Mouse (Mus musculus): Measurements from ENCODE around the gene BC030867.
"Not testable (repeated sequence)": the region's sequence is repeated elsewhere in the genome, so short reads cannot be mapped to it uniquely, and the experiment has no call there.

Gene BC030867

GRCm38 (mm10) chr11:102249351-102250090 is 839 bp downstream of the BC030867 start:
- DNase-seq (ENCODE audit: low spot score in 2 of 2), result no peak

DNA sequence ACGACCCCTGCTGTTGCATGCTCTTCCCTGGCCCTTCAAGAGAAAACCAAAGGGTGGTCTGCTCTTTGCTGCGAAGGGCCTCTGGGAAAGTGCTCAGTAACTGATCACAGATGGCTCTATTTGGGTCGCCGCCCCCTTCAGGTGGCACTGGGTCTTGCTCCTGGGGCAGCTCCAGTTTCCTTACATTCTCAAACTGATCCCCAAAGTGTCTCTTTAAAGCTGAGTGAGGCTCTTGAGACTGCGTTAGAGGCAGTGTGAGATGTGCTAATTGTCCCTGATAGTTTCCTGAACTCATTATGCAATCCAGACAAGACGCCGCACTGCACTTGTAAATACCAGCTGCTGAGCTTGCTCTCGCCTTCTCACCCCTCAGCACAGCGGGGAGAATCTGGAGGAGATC is 8.8 kb downstream of the BC030867 start:
- DNase-seq (ENCODE audit: low spot score in 2 of 2), result peak in 1 of 2 experiments; percentile 8

- no peak for DNase-seq (ENCODE audit: low spot score in 2 of 2)
Observed at GRCm38 (mm10) chr11:102258095-102258494, 9.4 kb downstream of the BC030867 start.

DNA sequence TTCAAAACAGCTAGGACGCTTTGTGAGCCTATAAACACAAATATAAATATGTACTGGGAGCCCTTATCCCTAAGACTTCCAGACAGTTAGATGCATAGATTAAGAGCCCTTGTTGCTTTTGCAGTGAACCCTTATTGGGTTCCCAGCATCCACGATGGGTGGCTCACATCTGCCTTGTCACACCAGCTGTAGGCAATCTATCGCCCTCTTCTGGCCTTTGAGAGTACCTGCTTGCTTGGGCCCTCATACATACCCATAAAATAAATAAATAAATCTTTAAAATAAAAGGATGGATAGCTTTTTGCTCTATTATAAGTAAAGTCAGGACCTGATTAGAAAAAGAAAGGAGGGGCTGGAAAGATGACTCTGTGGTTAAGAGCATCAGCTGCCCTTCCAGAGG is 9.8 kb downstream of the BC030867 start:
- DNase-seq (ENCODE audit: low spot score in 2 of 2), result no peak

GRCm38 (mm10) chr11:102263211-102263610 is 14.5 kb downstream of the BC030867 start:
- DNase-seq (ENCODE audit: low spot score in 2 of 2), result no peak

GRCm38 (mm10) chr11:102265816-102266215 is 17.1 kb downstream of the BC030867 start:
- no peak for DNase-seq (ENCODE audit: low spot score in 2 of 2)

- DNase-seq (ENCODE audit: low spot score in 2 of 2), result no peak
Observed at GRCm38 (mm10) chr11:102266631-102267355, 18.1 kb downstream of the BC030867 start.

- peak; percentile 67 to 70 for DNase-seq (ENCODE audit: low spot score in 2 of 2)
Observed at GRCm38 (mm10) chr11:102267480-102267879, 18.8 kb downstream of the BC030867 start.

- no peak for DNase-seq (ENCODE audit: low spot score in 2 of 2)
Observed at GRCm38 (mm10) chr11:102268520-102269244, 20.0 kb downstream of the BC030867 start, which contains the start of gene Asb16. Gene Asb16, plus strand, starts transcription at chr11:102268743.

- DNase-seq (ENCODE audit: low spot score in 2 of 2), result peak in 1 of 2 experiments; percentile 25
Observed at GRCm38 (mm10) chr11:102276411-102276915, 27.8 kb downstream of the BC030867 start.

DNA sequence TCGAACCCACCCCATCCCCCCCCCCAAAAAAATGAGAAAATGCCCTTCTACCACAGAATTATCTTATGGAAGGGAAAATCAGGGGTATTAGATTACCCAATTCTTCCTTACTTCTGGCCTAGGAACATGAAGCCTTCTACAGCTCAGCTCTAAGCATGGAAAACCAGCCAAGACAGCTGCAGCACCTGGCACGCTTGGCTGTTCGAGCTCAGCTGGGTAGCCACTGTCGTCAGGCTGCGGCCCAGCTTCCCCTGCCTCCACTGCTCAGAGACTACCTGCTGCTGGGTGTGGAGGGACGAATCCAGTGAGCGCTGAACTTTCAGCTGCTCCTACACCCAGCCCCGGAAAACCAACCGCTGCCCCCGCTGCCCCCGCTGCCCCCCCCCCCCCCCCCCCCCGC is 29.1 kb downstream of the BC030867 start:
- no peak for DNase-seq (ENCODE audit: low spot score in 2 of 2)

DNA sequence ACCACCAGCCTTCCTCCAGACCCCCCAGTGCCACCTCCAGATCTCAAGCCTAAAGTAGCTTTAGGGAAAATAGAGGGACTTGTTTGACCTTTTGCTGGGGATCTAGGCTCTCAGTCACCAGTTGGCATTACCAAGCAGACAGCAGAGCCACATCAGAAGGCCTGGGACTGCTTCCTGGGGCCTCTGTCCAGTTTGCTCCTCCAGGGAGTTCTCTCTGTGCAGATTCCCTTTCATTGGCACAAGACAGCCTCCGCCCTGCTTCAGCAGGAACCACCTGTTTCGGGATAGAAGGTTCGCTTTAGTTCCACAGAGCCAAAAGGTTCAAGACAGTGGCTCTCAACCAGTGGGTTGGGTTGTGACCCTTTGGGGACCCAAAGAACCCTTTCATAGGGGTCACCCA is 30.9 kb downstream of the BC030867 start:
- DNase-seq (ENCODE audit: low spot score in 2 of 2), result no peak

- DNase-seq (ENCODE audit: low spot score in 2 of 2), result not testable (repeated sequence)
Observed at GRCm38 (mm10) chr11:102280267-102280666, 31.6 kb downstream of the BC030867 start.

- DNase-seq (ENCODE audit: low spot score in 2 of 2), result no peak
Observed at GRCm38 (mm10) chr11:102283922-102284321, 35.2 kb downstream of the BC030867 start.

DNA sequence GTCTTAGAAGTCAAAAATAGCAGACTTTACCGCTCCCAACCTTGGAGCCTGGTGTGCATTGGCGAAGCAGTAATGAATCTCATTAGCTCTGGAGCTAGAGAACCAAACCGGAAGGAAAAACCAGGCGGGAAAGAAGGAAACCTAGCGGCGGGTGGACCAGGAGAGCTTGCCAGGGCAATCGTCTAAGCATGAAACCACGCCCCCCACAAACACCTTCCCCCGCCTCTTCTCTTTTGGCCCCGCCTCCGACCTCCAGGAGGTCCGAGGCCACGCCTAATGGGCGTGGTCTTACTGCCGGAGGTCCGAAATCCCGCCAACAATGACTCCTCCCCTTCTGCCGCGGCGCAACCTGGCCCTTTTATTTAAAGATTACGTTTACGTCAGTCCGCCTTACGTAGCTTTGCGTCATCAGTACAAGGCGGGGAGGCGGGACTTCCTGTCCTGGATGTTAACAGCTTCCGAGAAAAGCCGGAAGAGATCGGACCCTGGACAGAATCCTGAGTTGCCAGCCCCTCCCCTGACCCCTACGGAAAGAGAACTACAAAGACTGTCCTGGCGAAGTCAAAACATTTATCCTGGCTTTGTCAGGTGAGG is 35.9 kb downstream of the BC030867 start, which contains the start of gene Tmub2:
Gene Tmub2, plus strand, starts transcription at position 431 of the 594 bp plus-strand sequence.
- DNase-seq (ENCODE audit: low spot score in 2 of 2), result peak; percentile 94 to 98

DNA sequence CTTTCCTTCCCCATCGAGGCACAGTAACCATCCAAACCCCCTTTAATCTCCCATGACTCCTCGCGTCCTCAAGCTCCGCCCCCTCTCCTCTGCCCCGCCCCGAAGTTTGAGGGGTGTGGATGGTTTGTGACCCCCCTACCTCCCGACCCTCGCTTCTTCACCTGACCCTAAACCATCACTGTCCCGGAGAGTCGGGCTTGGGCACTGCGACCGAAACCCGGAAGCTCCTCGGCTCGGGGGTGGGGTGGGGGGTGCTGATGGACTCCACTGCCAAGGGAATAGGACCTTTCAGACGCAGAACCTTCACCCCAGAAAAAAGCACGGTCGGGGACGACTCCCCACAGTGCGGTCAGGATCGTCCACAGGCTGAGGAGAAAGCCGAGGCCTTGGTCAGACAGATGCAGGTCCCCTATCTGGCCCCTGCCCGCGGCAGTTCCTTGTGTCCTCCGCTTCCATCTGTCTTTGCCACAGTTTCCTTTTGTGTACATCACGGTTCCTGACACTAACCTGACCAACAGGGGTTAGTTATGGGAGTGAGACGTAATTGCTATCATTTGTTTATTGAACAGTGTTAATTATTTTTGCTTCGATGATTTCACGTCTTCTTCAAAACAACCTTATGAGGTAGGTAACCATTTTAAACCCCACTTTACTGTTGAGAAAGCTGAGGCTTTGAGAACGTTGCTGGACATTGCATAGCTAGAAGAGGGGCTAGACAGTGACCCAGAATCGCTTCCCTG is 36.6 kb downstream of the BC030867 start:
- DNase-seq (ENCODE audit: low spot score in 2 of 2), result no peak

DNA sequence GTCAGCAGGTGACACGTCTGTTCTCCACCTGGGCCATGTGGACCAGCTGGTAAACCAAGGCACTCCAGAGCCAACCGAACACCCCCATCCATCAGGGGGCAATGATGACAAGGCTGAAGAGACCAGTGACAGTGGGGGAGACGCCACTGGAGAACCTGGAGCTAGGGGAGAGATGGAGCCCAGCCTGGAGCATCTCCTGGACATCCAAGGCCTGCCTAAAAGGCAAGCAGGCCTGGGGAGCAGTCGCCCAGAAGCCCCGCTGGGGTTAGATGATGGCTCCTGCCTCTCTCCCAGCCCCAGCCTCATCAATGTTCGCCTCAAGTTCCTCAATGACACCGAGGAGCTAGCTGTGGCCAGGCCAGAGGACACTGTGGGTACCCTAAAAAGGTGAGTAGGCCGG is 38.8 kb downstream of the BC030867 start:
- DNase-seq (ENCODE audit: low spot score in 2 of 2), result no peak

DNA sequence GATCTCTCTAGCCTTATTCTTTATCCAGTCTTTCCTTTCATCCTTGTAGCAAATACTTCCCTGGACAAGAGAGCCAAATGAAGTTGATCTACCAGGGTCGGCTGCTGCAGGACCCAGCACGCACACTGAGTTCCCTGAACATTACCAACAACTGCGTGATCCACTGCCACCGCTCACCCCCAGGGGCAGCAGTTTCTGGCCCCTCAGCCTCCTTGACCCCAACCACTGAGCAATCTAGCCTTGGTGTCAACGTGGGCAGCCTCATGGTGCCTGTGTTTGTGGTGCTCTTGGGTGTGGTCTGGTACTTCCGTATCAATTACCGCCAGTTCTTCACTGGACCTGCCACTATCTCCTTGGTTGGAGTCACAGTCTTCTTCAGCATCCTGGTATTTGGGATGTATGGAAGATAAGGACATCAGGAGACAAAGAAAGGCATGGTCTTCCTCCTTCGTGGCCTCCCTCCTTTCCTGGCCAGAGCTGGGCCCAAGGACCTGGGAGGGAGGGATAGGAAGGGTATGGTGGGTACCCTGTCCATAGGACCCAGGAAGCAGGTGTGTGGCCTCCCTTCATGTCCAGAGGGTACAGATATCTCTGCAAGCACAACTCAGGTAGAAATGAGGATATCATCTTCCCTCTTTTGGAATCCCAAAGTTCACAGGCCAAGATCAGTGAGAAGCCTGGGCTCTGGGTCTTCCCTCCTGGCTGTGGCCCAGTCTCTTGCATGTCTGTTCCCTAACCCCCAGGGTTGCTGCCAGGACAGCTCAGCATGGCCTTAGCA is 39.5 kb downstream of the BC030867 start:
- no peak for DNase-seq (ENCODE audit: low spot score in 2 of 2)

GRCm38 (mm10) chr11:102288913-102289312 is 40.2 kb downstream of the BC030867 start:
- DNase-seq (ENCODE audit: low spot score in 2 of 2), result no peak

DNA sequence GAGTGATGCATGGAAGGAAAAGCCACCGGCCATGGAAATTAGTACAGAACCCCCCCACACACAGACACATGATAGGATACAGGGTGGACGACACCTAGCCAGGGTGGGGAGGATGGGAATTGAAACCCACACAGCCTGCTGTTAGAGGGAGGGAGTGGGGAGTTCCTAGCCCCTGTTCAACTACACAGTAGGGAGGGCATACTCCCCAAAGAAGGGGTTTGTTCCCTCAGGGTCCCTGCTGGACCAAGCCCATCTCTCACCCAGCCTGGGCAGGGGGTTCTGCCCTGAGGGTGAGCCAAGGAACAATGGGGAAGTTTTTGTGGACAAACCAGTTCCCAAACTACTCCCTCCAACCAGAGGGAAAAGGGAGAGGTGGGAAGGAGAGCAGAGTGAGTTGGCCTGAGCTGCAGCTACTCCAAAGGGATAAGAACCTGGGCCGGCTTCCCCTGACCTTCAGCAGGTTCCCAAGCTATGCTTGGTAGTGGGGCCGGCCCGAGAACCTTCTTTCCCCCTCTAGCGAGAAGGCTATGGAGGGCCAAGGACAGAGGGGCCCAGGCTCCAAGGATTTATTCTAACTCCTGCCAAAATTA is 40.9 kb downstream of the BC030867 start:
- no peak for DNase-seq (ENCODE audit: low spot score in 2 of 2)
